Mouse (Mus musculus) liver, embryonic 14.5 days (tissue): ENCODE results near the gene Dpep3. TPM values are rescaled to one million over a fixed set of nuclear protein-coding genes. Genes with fewer than 3 reads are reported as not detected.

ENCODE experiments used
- ATAC-seq: fragments of 200-750 bp; cut with Nextera tagmentation; 2 replicates; pipeline ENCODE4 v1.8.0; 2017; ENCODE audit warnings: moderate number of reproducible peaks, mild to moderate bottlenecking, moderate library complexity; ENCODE audit not compliant: insufficient read depth
- DNase-seq, 3 experiments: peaks; one replicate each; pipeline ENCODE4 v3.0.0-alpha.2; 2012 to 2013; ENCODE audit warnings: low read depth in 3 of 3, low spot score in 3 of 3
- H3K27ac ChIP-seq: fragments of 300-500 bp; sonication (generic); 2 replicates; pipeline ENCODE4 v1.5.1; 2014; ENCODE audit warnings: moderate library complexity, mild to moderate bottlenecking, control low read depth, inconsistent platforms
- H3K27me3 ChIP-seq: fragments of 300-500 bp; sonication (generic); 2 replicates; pipeline ENCODE4 v1.6.1; 2014; ENCODE audit warnings: mild to moderate bottlenecking, low read length, moderate library complexity; ENCODE audit not compliant: control insufficient read depth, insufficient read depth
- H3K36me3 ChIP-seq: fragments of 300-500 bp; sonication (generic); replicated peaks from 2 replicates; pipeline ENCODE4 v1.6.1; 2014; ENCODE audit warnings: low read depth; ENCODE audit not compliant: control insufficient read depth, insufficient read depth
- H3K4me1 ChIP-seq, 2 experiments: fragments of 200-500 bp in 1 of 2; fragments of 300-500 bp in 1 of 2; sonication (generic) in 1 of 2; replicated peaks; 2 replicates each; pipeline ENCODE4 v1.6.1; 2012 to 2014; ENCODE audit warnings: antibody characterized with exemption in 1 of 2, inconsistent platforms in 1 of 2, low read length in 1 of 2; ENCODE audit not compliant: control insufficient read depth in 2 of 2, insufficient read depth in 2 of 2
- H3K4me2 ChIP-seq: fragments of 300-500 bp; sonication (generic); 2 replicates; pipeline ENCODE4 v1.6.1; 2014; ENCODE audit warnings: low read depth, mild to moderate bottlenecking, control low read depth, moderate library complexity
- H3K4me3 ChIP-seq, 2 experiments: fragments of 200-500 bp in 1 of 2; fragments of 300-500 bp in 1 of 2; sonication (generic) in 1 of 2; 2 replicates each; pipeline ENCODE4 v1.5.1; 2012 to 2014; ENCODE audit warnings: low read depth in 2 of 2, low read length in 2 of 2, mild to moderate bottlenecking in 2 of 2, control low read depth in 1 of 2, inconsistent platforms in 1 of 2, moderate library complexity in 1 of 2; ENCODE audit not compliant: insufficient read depth in 1 of 2
- H3K9ac ChIP-seq: fragments of 300-500 bp; sonication (generic); replicated peaks from 2 replicates; pipeline ENCODE4 v1.6.1; 2014; ENCODE audit warnings: mild to moderate bottlenecking, control low read depth, moderate library complexity
- H3K9me3 ChIP-seq: fragments of 300-500 bp; sonication (generic); 2 replicates; pipeline ENCODE4 v1.6.1; 2016; ENCODE audit warnings: low read length, mixed read lengths; ENCODE audit not compliant: control insufficient read depth
- CTCF ChIP-seq: IDR thresholded peaks from 2 replicates; pipeline ENCODE4 v1.5.1; 2016; ENCODE audit warnings: antibody characterized with exemption, low read depth, control low read depth
- EP300 ChIP-seq: IDR thresholded peaks from 2 replicates; pipeline ENCODE4 v1.6.1; 2016; ENCODE audit warnings: antibody characterized with exemption, low read depth
- WGBS: fragments of 180-500 bp; shearing (Covaris S2); extraction: QIAGEN DNeasy Blood & Tissue Kit; methylation state at CpG from one replicate; pipeline ENCODE4 v1.1.7; 2014; ENCODE audit not compliant: insufficient replicate concordance; 5-methylcytosine and 5-hydroxymethylcytosine counted together
- polyA plus RNA-seq, 2 experiments: library from polyadenylated mRNA; depleted of rRNA in 1 of 2; stranded (reverse) in 1 of 2; unstranded in 1 of 2; fragments of >200 nt; fragmentation: Nextera tagmentation in 1 of 2; extraction: Ambion mirVana in 1 of 2; gene quantifications; 2 replicates each; pipeline versions ENCODE4 v1.2.1 to v1.2.3; 2012 to 2014

The Dpep3 gene
- polyA plus RNA-seq, 2 experiments = not detected

GRCm38 (mm10) chr8:105964506-105965265 lies 14.5 kb downstream of the Dpep3 start:
- no peak for TF ChIP-seq CTCF
- TF ChIP-seq EP300 = no peak
- H3K9me3 ChIP-seq = no peaks in the 10 kb centered on the region
- H3K9ac ChIP-seq = peak overlapping the region; percentile 84
- no peaks in the 10 kb centered on the region; the same call in 1 of the 2 replicates for H3K36me3 ChIP-seq
- no peak overlapping the region for H3K27ac ChIP-seq
- WGBS = 50% methylated on average over 12 of the region's 12 CpGs
- peaks cover 19 to 43% of the 10 kb centered on the region in 2 experiments for H3K4me1 ChIP-seq
- peak overlapping the region; percentile 89 for H3K4me2 ChIP-seq
- DNase-seq = no peak
- no peaks in the 10 kb centered on the region for H3K27me3 ChIP-seq
- ATAC-seq = no peak
- peak overlapping the region; percentile 59 to 69 for H3K4me3 ChIP-seq

GRCm38 (mm10) chr8:105961536-105961935 lies 17.7 kb downstream of the Dpep3 start:
- peak; percentile 67 for TF ChIP-seq EP300
- no peak for TF ChIP-seq CTCF
- no peak overlapping the region for H3K27ac ChIP-seq
- H3K4me2 ChIP-seq = peak overlapping the region; percentile 38
- no peaks in the 10 kb centered on the region for H3K27me3 ChIP-seq
- H3K4me3 ChIP-seq = no peak overlapping the region
- DNase-seq (peak in 1 of 3 experiments; percentile 41), ATAC-seq (peak; percentile 32; the same call in 1 of the 2 replicates)
- H3K36me3 ChIP-seq = peaks cover 4% of the 10 kb centered on the region
- H3K9me3 ChIP-seq = no peaks in the 10 kb centered on the region
- 12% methylated on average over 10 of the region's 10 CpGs for WGBS
- no peak overlapping the region for H3K9ac ChIP-seq
- peaks cover 15 to 33% of the 10 kb centered on the region in 2 experiments for H3K4me1 ChIP-seq

DNA sequence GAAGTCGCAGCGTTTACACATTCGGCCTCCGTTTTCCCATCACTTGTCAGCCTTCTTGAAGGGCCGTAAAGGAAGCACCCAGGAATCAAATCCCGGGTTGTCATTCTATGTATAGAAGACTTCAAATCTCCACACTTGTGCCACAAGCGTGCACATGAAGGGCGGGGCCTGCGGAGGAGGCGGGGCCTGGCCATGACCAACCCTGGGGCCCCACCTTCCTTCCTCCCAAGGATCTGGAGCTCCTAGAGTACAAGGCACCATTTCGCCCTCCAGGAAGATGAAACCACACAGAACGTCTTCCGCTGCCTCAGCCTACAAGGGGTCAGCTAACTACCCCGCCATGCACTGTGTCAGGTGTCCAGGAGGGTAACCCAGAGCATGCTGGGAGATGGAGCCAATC lies 18.1 kb downstream of the Dpep3 start:
- TF ChIP-seq CTCF (no peak), EP300 (no peak)
- DNase-seq (peak in 1 of 3 experiments; percentile 29), ATAC-seq (no peak)
- no peak overlapping the region for H3K27ac ChIP-seq
- peak overlapping the region; percentile 38 for H3K4me2 ChIP-seq
- peaks cover 4% of the 10 kb centered on the region for H3K36me3 ChIP-seq
- no peaks in the 10 kb centered on the region for H3K27me3 ChIP-seq
- H3K9me3 ChIP-seq = no peaks in the 10 kb centered on the region
- no peak overlapping the region for H3K9ac ChIP-seq
- WGBS = 47% methylated on average over 14 of the region's 14 CpGs
- H3K4me3 ChIP-seq = no peak overlapping the region
- peaks cover 13 to 29% of the 10 kb centered on the region in 2 experiments for H3K4me1 ChIP-seq

- H3K27me3 ChIP-seq = no peaks in the 10 kb centered on the region
- WGBS = 79% methylated on average over 7 of the region's 7 CpGs
- H3K4me3 ChIP-seq = no peak overlapping the region
- H3K36me3 ChIP-seq = peaks cover 9% of the 10 kb centered on the region
- TF ChIP-seq EP300 = no peak
- TF ChIP-seq CTCF = no peak
- no peak overlapping the region for H3K9ac ChIP-seq
- H3K27ac ChIP-seq = no peak overlapping the region
- H3K9me3 ChIP-seq = no peaks in the 10 kb centered on the region
- H3K4me1 ChIP-seq = peaks cover 5 to 23% of the 10 kb centered on the region in 2 experiments
- H3K4me2 ChIP-seq = no peak overlapping the region
- DNase-seq (no peak), ATAC-seq (no peak)
These were observed 19.9 kb downstream of the Dpep3 start for GRCm38 (mm10) chr8:105959350-105959749.

GRCm38 (mm10) chr8:105957813-105958212 lies 21.4 kb downstream of the Dpep3 start:
- no peak overlapping the region for H3K4me3 ChIP-seq
- DNase-seq (no peak), ATAC-seq (no peak)
- H3K4me1 ChIP-seq = peaks cover 4 to 17% of the 10 kb centered on the region in 2 experiments
- 70% methylated on average over 3 of the region's 4 CpGs for WGBS
- H3K36me3 ChIP-seq = peaks cover 12% of the 10 kb centered on the region
- H3K9me3 ChIP-seq = no peaks in the 10 kb centered on the region
- no peak overlapping the region for H3K9ac ChIP-seq
- no peak overlapping the region for H3K4me2 ChIP-seq
- H3K27me3 ChIP-seq = no peaks in the 10 kb centered on the region
- H3K27ac ChIP-seq = no peak overlapping the region
- TF ChIP-seq CTCF (0 out of 2 replicates have a peak, but pooled peaks have one; percentile 18), EP300 (no peak)
